Mouse (Mus musculus) central nervous system, embryonic 18 days (tissue): ENCODE results near the gene Plce1. TPM values are rescaled to one million over a fixed set of nuclear protein-coding genes. Genes with fewer than 3 reads are reported as not detected.

Source experiments
- polyA plus RNA-seq: library from polyadenylated mRNA; depleted of rRNA; stranded (reverse); fragments of >200 nt; gene quantifications from 2 replicates; pipeline ENCODE4 v1.2.3, GENCODE M21; 2012; rRNA removed

The Plce1 gene
- 3.4 and 4.1 TPM in 2 replicates for polyA plus RNA-seq

DNA sequence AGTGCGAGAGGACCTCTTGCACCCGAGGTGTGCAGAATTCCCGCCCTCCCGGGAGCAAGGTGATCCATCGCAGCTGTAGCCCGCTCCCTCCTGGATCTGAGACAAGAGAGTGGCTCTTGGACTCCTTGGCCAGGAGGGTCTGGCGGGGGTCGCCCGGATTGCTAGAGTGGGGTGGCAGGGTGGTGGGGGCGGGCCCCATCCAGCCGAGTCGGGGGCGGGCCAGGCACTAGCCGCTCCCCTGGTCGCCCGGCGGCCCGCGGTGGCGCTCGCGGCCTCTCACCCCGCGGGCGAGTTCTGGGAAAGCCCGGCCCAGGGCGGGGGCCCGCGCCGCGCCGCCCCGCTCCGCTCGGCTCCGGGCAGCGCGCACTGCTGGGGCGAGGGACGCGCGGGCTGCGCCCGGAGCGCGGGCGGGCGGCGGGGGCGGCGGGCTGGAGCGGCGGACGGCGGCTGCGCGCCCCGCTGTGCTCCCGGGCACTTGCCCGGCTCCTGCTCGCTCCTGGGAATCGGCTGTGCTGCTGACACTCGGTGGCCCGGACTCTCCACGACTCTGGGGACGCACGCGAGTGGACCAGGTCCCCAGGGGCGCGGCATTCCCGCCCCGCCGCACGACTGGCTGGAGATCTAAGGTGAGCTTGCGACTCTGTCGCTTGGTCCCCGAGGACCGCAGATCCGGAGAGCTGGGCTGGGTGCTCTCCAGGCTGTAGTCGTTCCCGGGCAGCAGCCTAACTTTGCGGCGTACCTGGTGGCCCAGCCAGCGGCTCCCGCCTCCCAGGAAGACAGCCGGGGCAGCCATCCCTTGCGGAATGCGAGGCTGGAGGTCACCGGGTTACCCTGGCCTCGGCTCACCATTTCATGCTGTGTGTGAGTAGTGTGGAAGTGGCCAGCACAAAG is at the start of gene Plce1:
Gene Plce1, plus strand, starts transcription at position 379 of the 891 bp plus-strand sequence.

DNA sequence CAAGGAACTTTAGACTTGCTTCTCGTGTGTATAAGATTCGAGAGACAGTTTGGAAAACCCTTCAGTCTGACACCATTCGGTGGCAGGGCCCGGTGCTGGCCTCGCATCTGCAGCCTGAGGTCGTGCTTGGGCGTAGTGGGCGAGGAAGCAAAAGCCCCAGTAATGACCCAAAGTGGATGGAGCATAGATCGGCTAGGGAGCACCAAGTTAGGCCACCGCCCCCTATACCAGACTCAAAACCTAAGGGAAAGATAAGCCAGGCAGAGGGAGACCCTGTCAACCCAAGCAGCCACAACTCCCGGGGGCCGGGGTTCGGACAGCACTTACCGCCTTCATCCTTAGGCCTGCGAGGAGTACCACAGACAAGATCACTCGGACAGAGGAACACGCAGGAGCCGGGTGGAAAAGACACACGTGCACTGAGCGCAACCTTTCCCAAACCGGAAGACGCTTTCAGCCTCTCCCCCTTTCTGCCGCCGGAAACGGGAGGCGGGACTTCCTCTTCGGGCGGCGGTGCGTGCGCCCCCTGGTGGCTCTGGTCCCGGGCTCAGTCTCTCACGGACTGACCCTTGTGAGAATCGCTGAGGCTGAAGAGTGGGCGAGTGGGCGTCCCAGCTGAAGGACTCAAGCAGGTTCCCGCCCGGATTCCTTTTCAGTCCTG is 338.0 kb downstream of the Plce1 start, which contains the start of gene Noc3l:
Gene Noc3l, minus strand, starts transcription at position 472 of the 661 bp plus-strand sequence.

Other genes starting within 250 kb of the Plce1 start
- gene Lgi1, start 216.6 kb upstream of the Plce1 start, polyA plus RNA-seq = 23.5 and 25.4 TPM in 2 replicates
- gene Slc35g1, start 85.1 kb upstream of the Plce1 start, polyA plus RNA-seq = 1.3 and 1.6 TPM in 2 replicates